Mouse (Mus musculus): ENCODE results near the gene Man1b1. TPM values are rescaled to one million over a fixed set of nuclear protein-coding genes. Genes with fewer than 3 reads are reported as not detected.
A peak's percentile ranks its signal among the peaks of the same experiment; 100 is the strongest.

The Man1b1 gene
- polyA plus RNA-seq, 2 experiments: 35.3 to 70.2 TPM

DNA sequence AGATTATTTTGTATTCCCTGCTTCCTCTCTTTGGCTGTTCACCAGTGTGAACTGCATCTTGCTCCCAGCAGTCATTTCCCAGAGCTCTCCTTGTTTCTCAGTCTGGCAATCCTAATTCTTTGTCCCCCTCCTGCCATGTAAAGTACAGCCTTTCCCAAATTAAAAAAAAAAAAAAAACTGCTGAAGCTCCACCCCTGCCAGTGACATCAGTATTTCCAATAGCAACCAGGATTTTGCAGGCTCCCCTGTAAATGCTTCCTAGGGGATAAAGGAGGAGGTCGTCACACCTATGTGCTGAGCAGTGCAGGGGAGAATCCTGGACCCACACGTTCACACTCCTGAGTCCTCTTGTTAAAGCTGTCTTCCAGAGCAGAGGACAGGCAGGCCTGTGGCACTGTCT, 12.1 kb upstream of the Man1b1 start:
- DNase-seq (ENCODE audit: low spot score) (no peak), ATAC-seq (ENCODE audit: low FRiP score, low read depth) (no peak)
- H3K4me3 ChIP-seq (replicated peaks; ENCODE audit: low read length): no peak overlapping the region
- H3K9ac ChIP-seq (ENCODE audit: low read depth, low read length, severe bottlenecking): no peak overlapping the region
- no peaks in the 10 kb centered on the region for H3K4me1 ChIP-seq (ENCODE audit: control insufficient read depth, insufficient read depth, low read length)
- no peak for TF ChIP-seq POLR2A (IDR thresholded peaks at IDR 0.05; ENCODE audit: borderline replicate concordance, extremely low read depth, insufficient read depth, insufficient read length)
- peaks cover 19% of the 10 kb centered on the region for H3K27me3 ChIP-seq (ENCODE audit: control insufficient read depth, insufficient read depth, low read length)
- 19% methylated on average over 2 of the region's 2 CpGs for WGBS
- no peaks in the 10 kb centered on the region for H3K9me3 ChIP-seq (ENCODE audit: control insufficient read depth, low read length)
- H3K4me2 ChIP-seq (replicated peaks; ENCODE audit: low read depth, low read length, severe bottlenecking): no peak overlapping the region
- no peak overlapping the region for H3K27ac ChIP-seq (replicated peaks; ENCODE audit: low read depth, low read length)
- no peaks in the 10 kb centered on the region for H3K36me3 ChIP-seq (ENCODE audit: control insufficient read depth, insufficient read depth, low read length)

DNA sequence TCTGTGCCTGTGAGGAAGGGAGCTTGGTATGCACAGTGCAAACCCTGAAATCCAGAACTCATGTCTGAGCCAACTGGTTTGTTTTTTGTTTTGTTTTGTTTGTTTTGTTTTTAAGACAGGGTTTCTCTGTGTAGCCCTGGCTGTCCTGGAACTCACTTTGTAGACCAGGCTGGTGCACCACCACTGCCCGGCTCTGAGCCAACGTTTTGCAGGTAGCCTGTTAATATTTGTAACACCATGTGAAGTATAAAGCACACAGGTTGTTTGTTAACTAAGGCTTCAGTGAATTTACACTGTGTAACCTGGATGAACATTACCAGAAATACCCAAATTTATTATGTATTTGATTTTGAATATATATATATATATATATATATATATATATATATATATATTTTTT, 6.1 kb upstream of the Man1b1 start:
- Histone ChIP-seq H3K4me3 (replicated peaks; ENCODE audit: low read length) (no peak overlapping the region), H3K27me3 (ENCODE audit: control insufficient read depth, insufficient read depth, low read length) (no peaks in the 10 kb centered on the region), H3K4me1 (ENCODE audit: control insufficient read depth, insufficient read depth, low read length) (no peaks in the 10 kb centered on the region), H3K27ac (replicated peaks; ENCODE audit: low read depth, low read length) (no peak overlapping the region), H3K4me2 (replicated peaks; ENCODE audit: low read depth, low read length, severe bottlenecking) (no peak overlapping the region), H3K36me3 (ENCODE audit: control insufficient read depth, insufficient read depth, low read length) (no peaks in the 10 kb centered on the region), H3K9me3 (ENCODE audit: control insufficient read depth, low read length) (no peaks in the 10 kb centered on the region), H3K9ac (ENCODE audit: low read depth, low read length, severe bottlenecking) (no peak overlapping the region)
- 80% methylated on average over 2 of the region's 2 CpGs for WGBS
- DNase-seq (ENCODE audit: low spot score) (no peak), ATAC-seq (ENCODE audit: low FRiP score, low read depth) (no peak)
- TF ChIP-seq POLR2A (IDR thresholded peaks at IDR 0.05; ENCODE audit: borderline replicate concordance, extremely low read depth, insufficient read depth, insufficient read length): no peak

DNA sequence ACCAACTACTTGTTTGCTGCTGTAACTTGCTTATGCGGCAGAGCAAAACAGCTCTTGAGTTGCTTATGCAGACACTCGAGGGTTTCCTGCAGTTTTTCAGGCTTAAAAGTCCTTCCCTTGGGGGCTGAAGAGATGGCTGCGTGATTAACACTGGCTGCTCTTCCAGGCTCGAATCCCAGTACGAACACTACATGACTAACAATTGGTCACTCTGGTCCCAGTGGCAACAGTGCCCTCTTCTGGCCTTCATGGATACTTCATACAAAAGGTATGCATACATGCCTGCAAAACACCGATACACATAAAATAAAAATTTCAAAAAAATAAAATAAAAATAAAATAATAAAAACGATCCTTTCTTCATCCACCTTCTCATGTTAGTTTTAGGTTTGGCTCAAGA, 3.7 kb upstream of the Man1b1 start:
- Histone ChIP-seq H3K4me2 (replicated peaks; ENCODE audit: low read depth, low read length, severe bottlenecking) (no peak overlapping the region), H3K36me3 (ENCODE audit: control insufficient read depth, insufficient read depth, low read length) (no peaks in the 10 kb centered on the region), H3K4me3 (replicated peaks; ENCODE audit: low read length) (no peak overlapping the region), H3K27ac (replicated peaks; ENCODE audit: low read depth, low read length) (no peak overlapping the region), H3K9ac (ENCODE audit: low read depth, low read length, severe bottlenecking) (no peak overlapping the region), H3K27me3 (ENCODE audit: control insufficient read depth, insufficient read depth, low read length) (no peaks in the 10 kb centered on the region), H3K4me1 (ENCODE audit: control insufficient read depth, insufficient read depth, low read length) (peaks cover 7% of the 10 kb centered on the region), H3K9me3 (ENCODE audit: control insufficient read depth, low read length) (no peaks in the 10 kb centered on the region)
- DNase-seq (ENCODE audit: low spot score): no peak
- TF ChIP-seq POLR2A (IDR thresholded peaks at IDR 0.05; ENCODE audit: borderline replicate concordance, extremely low read depth, insufficient read depth, insufficient read length): no peak
- no peak for ATAC-seq (ENCODE audit: low FRiP score, low read depth)
- 40% methylated on average over 7 of the region's 7 CpGs for WGBS

DNA sequence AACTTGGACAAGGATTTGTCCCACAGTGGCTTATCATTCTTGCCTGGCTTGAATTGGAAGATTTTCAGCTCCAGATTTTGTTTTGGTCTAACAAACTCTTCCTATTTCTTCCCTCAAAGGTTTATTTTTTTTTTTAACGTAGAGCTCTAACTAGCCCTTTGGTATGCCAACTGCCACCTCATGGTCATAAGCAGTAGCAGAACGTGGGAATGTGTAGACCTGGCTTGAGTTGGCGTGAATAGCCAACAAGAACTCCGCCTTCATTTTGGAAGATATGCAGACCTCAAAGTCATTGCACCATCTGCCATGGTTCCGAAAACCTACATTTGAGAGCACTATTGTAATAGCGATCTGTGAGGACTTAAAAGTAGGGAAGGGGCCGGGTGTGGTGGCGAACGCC, 668 bp upstream of the Man1b1 start:
- Histone ChIP-seq H3K9me3 (ENCODE audit: control insufficient read depth, low read length) (no peaks in the 10 kb centered on the region), H3K4me2 (replicated peaks; ENCODE audit: low read depth, low read length, severe bottlenecking) (peak overlapping the region; percentile 71), H3K4me3 (replicated peaks; ENCODE audit: low read length) (peak overlapping the region; percentile 94), H3K4me1 (ENCODE audit: control insufficient read depth, insufficient read depth, low read length) (peaks cover 9% of the 10 kb centered on the region), H3K27me3 (ENCODE audit: control insufficient read depth, insufficient read depth, low read length) (no peaks in the 10 kb centered on the region), H3K36me3 (ENCODE audit: control insufficient read depth, insufficient read depth, low read length) (peaks cover 24% of the 10 kb centered on the region), H3K9ac (ENCODE audit: low read depth, low read length, severe bottlenecking) (peak overlapping the region; percentile 94), H3K27ac (replicated peaks; ENCODE audit: low read depth, low read length) (no peak overlapping the region)
- DNase-seq (ENCODE audit: low spot score): no peak
- no peak for TF ChIP-seq POLR2A (IDR thresholded peaks at IDR 0.05; ENCODE audit: borderline replicate concordance, extremely low read depth, insufficient read depth, insufficient read length)
- WGBS: 59% methylated on average over 9 of the region's 9 CpGs
- ATAC-seq (ENCODE audit: low FRiP score, low read depth): no peak

DNA sequence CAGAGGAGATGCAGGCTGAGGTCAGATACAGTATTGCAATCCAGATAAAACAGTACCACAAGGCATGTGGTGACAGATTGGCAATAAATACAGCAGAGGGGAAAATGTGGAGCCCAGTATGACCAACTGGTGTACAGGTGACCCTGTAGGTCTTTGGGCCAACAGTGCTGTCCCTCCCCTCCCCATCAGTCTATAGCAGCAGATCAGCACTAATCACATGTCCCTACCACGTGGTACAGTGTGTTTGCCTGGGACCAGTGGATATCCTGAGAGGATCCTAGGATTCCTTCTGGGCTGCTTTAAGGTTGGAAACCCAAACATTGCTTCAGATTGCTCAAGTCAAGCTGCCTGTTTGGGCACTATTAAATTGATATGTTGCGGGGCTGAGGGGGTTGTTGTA, 1.4 kb downstream of the Man1b1 start:
- WGBS: 83% methylated on average over 2 of the region's 2 CpGs
- H3K4me1 ChIP-seq (ENCODE audit: control insufficient read depth, insufficient read depth, low read length): peaks cover 9% of the 10 kb centered on the region
- H3K4me3 ChIP-seq (replicated peaks; ENCODE audit: low read length): peak overlapping the region; percentile 94
- DNase-seq (ENCODE audit: low spot score): no peak
- H3K9ac ChIP-seq (ENCODE audit: low read depth, low read length, severe bottlenecking): peak overlapping the region; percentile 71
- H3K4me2 ChIP-seq (replicated peaks; ENCODE audit: low read depth, low read length, severe bottlenecking): peak overlapping the region; percentile 80
- ATAC-seq (ENCODE audit: low FRiP score, low read depth): no peak
- H3K9me3 ChIP-seq (ENCODE audit: control insufficient read depth, low read length): no peaks in the 10 kb centered on the region
- H3K36me3 ChIP-seq (ENCODE audit: control insufficient read depth, insufficient read depth, low read length): peaks cover 45% of the 10 kb centered on the region
- no peak overlapping the region for H3K27ac ChIP-seq (replicated peaks; ENCODE audit: low read depth, low read length)
- H3K27me3 ChIP-seq (ENCODE audit: control insufficient read depth, insufficient read depth, low read length): no peaks in the 10 kb centered on the region
- no peak for TF ChIP-seq POLR2A (IDR thresholded peaks at IDR 0.05; ENCODE audit: borderline replicate concordance, extremely low read depth, insufficient read depth, insufficient read length)

DNA sequence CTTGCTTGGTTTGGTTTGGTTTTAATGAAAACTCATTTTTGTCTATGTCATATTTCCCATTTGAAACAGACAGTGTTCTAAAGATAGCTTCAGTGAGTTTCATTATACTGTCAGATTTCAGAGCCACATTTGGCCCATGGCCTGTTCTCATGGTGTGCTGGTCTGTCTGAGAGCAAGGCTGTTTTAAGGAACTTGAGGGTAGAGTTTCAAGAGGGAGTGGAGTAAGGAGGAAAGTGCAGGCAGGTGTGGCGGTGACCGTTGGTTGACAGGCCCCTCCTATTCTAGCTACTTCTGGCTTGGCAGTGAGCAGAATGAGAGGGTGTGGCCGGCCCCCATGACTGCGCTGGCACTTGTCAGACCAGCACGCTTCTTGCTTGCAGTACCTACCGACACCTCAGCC, 6.2 kb downstream of the Man1b1 start:
- no peak overlapping the region for H3K27ac ChIP-seq (replicated peaks; ENCODE audit: low read depth, low read length)
- WGBS: 92% methylated on average over 6 of the region's 6 CpGs
- TF ChIP-seq POLR2A (IDR thresholded peaks at IDR 0.05; ENCODE audit: borderline replicate concordance, extremely low read depth, insufficient read depth, insufficient read length): no peak
- no peak overlapping the region for H3K4me2 ChIP-seq (replicated peaks; ENCODE audit: low read depth, low read length, severe bottlenecking)
- no peak for DNase-seq (ENCODE audit: low spot score)
- H3K4me3 ChIP-seq (replicated peaks; ENCODE audit: low read length): no peak overlapping the region
- peaks cover 76% of the 10 kb centered on the region for H3K36me3 ChIP-seq (ENCODE audit: control insufficient read depth, insufficient read depth, low read length)
- peaks cover 3% of the 10 kb centered on the region for H3K4me1 ChIP-seq (ENCODE audit: control insufficient read depth, insufficient read depth, low read length)
- no peak overlapping the region for H3K9ac ChIP-seq (ENCODE audit: low read depth, low read length, severe bottlenecking)
- no peaks in the 10 kb centered on the region for H3K27me3 ChIP-seq (ENCODE audit: control insufficient read depth, insufficient read depth, low read length)
- no peaks in the 10 kb centered on the region for H3K9me3 ChIP-seq (ENCODE audit: control insufficient read depth, low read length)
- ATAC-seq (ENCODE audit: low FRiP score, low read depth): no peak
